Mouse (Mus musculus) layer of hippocampus, postnatal 10 days (tissue): ENCODE results near the gene Rad17. TPM values are rescaled to one million over a fixed set of nuclear protein-coding genes. Genes with fewer than 3 reads are reported as not detected.

ENCODE experiments used
- DNase-seq, 2 experiments: peaks; one replicate each; pipeline ENCODE4 v3.0.0; 2021; ENCODE audit warnings: low spot score in 2 of 2
- long read RNA-seq: library from polyadenylated mRNA; stranded (forward); transcript quantifications from one replicate; pipeline ENCODE4 v2.0.0, GENCODE M21; 2023
- total RNA-seq, 2 experiments: library from RNA; stranded (reverse); gene quantifications; 2 replicates each; pipeline ENCODE4 v1.2.3; 2021

The Rad17 gene
- total RNA-seq: 10 to 100 TPM; 13.6 to 13.9 TPM
- long read RNA-seq, transcript Rad17-202 (17 exons, 2,392 nt): major isoform, 5 of 10 reads
- long read RNA-seq, partial matches to known transcripts: 3 of 10 reads
- long read RNA-seq, other reads (novel, unspliced or antisense): 2 of 10 reads

DNA sequence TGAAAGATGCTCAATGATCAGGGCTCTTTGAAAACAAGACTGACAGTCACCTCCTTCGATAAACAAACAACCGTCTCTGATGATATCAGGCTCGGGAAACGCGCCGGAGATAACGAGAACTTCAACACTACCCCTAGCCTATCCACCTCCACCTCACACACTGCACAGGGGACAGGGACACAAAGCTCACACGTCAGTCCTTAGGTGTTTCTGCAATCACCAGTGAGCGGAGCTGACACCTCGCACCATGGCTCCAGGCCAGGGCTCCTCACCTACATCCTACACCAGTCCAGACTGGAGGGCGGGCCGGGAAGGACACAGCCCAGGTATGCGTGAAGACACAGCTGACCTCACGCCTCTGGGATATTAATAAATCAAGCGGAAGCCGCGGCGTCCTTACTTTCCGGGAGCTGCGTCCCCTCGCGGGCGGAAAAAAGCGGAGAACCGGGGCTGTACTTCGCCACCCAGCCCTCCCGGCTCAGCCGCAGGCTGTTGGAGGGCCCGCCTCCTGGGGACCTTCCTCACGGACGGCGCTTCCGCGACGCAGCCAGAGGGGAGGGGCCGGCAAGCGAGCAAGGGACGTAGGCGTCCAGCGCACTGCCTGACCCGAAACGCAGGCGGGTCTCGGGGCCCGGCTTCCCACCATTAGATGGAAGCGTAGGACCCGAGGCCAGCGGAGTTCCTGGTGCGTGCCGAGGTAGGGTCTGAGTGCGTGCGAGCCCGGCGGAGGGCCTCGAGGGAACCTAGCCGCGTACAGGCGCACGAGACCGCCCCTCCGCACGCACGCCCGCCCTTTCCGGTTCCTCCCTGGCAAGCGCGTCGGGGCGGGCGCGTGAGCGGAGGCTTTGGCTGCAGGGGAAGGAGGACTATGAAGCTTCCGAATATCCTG is at the start of gene Rad17, which contains the start of gene Ak6:
Gene Rad17 (minus strand): TSS at position 502 of the 889 bp plus-strand sequence.
Gene Ak6 (plus strand): TSS at position 430 of the 889 bp plus-strand sequence.
- peak; percentile 95 to 98 for DNase-seq

DNA sequence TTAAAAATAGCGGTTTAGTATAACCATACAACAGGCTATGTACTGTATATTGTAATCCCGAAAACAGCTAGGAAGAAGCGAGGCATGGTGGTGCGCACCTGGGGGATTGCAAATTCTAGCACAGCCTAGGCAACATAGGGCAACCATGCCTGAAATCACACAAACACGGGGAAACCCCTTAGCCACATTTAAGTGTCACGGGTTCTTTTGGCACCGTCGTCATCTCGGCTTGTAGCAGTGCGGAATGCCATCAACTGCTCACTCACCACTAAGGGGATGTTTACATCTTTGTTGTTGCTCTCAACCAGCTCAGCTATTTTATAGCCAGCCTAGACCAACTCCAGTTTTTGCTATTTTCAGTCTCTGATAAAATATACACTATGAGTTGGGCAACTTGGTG is 48.0 kb upstream of the Rad17 start:
- no peak for DNase-seq

DNA sequence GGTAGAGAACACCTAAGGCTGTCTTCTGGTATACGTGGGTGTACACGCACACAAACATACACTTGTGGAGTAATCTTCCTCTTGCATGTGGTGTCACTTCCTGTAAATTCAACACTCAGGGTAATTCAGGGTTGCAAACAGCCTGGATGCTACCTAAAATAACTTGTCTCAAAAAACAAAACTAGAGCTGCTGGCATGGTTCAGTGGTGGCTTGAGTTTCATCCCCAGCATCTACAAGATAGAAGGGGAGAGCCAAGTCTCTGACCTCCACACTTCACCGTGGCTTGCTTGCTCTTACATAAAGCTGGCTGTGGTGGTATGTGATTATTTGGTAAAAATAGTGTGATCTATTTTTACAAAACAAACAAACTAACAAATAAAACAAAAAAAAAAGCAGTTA is 46.7 kb upstream of the Rad17 start:
- DNase-seq: no peak

DNA sequence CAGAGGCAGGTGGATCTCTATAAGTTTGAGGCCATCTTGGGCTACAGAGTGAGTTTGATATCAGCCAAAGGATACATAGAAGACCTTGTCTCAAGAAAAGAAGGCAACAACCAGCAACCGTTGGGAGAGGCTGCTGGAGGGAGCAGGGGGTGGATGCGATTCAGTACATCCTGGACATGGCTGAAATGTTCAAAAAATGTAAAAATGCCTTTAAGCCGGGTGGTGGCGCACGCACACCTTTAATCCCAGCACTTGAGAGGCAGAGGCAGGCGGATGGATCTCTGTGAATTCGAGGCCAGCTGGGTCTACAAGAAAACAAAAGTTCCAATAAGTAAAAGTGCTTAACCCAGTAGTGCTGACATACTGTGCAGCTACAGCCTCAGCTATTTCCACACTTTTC is 36.7 kb upstream of the Rad17 start:
- no peak for DNase-seq

DNA sequence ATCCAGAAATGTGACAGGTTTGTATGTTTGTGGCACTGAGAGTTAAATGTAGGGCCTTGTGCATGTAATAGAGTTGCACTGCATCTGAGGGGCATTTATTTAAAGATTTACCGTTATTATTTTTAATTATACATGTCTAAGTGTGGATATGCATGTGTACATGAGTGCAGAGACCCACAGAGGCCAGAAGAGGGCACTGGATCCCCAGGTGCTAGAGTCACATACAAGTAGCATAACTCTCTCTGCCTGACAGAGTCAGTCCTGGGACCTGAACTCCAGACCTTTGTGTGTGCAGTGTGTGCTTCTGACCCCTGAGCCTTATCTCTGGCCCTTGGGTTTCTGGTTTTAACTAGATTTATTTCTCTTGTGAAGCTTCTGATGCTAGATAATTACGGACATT is 33.5 kb upstream of the Rad17 start:
- DNase-seq: no peak

DNA sequence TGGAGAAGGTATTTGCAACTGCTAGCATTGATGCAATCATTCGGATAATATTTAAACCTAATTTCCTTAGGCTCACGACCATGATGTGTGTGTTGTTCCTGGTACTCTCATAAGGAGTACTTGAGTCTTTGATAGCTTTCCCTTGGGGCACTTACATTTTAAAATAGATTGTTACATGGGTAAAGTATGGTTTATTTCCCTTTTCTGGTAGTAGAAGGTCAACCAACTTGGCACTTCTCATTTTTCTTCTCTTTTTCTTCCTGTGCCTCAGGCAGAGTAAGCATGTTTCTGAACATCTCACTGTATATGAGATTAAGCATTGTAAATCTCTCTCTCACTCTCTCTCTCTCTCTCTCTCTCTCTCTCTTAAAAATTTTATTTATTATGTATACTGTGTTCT is 32.0 kb upstream of the Rad17 start:
- no peak for DNase-seq

DNA sequence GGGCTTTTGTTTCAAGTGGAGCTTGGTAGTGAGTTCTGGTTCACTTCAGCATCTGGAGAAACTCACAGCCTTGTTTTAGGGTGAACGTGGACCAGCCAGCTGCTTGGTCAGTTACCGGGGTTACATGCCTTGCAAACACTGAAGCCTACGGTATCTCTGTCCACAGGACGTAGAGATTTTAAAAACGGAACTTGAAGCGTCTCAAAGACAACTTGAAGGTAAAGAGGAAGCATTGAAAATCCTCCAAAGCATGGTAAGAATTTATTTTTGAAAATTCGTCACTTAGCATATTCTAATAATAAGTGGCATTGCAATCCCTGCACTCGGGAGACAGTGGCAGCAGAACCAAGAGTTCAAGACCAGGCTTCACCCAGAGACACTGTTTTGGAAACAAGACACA is 30.8 kb upstream of the Rad17 start:
- no peak for DNase-seq

DNA sequence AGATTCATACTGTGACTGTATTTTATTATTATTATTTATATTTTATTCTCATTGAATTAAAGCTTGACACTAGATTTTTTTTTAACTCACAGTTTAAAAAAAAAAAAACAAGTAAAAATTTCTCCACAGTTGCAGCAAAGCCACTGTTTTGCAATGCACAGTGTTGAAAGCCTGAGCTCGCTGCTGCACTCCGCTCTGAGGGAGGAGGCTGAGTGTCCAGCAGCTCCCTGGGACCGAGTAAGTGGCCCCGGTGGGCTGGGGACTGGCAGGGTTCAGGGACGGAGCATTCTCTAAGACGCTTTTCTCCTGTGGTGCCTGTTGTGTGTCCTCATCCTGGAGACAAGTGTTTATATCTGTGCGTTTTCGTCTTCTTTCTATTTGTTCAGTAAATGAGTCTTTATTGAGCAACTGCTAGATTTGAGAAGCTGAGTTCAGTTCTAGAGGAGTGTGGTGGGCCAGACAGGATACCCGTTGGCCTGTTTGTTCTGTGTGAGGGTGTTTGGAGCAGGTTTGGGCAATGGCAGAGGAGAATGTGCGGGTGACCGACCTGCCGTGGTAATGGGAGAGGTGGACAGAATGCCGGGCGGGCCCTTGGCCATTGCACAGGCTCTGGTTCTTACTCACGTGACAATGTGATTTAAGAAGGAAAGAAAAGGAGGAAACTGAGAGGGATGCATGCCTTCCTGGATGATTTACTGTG is 25.2 kb upstream of the Rad17 start:
- DNase-seq: no peak

DNA sequence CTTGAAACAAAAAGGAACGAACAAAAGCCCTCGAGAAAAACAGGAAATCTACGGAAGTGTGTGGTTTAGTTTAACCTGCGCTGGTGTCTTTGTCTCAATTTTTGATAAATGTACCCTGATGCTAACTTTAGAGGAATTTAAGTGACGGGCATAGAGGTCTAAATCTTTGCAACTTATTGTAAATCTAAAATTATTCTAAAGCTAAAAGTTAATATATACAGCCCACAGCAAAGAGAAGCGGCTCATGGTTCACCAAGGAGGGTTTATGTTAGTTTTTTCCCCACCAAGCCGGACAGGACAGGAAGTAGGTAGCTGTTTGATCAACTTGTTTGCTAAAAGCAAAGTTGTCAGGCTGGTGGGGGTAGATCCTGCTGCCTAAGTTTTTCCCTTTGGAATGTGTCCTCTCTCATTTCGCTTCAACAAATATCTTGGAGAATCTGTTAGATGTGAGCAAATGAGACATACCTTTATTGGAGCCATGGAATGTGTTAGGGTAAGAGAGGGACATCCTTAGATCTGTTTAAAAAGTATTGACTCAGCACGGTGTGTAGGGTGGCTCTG is 19.4 kb upstream of the Rad17 start:
- DNase-seq: no peak

DNA sequence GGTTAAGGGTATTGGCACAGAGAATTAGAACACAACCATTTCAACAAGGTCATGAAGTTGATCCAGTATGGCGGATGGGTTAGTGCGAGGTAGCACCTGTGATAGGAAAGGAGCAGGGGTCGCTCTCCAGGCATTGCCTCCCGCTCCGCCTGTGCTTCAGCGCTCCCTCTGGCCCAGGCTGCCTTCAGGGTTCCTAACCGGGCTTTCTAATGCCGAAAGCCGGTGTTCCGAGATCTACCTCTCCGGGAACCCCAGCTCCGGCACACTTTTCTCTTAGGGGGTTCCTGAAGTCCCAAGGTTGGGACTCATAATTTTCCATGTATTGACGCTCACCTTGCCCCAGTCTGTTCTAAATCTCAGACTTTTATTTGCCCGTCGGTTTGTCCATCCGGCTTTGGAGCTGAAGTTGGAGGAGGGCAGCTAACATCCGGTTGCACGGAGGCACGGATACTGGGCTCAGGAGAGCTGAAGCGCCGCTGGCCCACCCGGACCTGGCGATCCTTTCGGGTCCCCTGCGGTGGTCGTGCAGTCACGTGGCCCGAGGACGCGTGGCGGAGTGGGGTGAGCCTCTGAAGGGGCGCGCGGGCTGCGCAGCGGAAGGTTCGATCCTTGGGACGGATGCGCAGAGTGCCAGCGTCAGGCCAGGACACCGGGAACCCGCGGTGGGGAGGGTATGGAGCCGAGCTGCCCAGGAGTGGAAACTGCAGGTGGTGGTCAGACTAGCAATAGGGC is 18.6 kb upstream of the Rad17 start, which contains the start of gene Ccdc125:
Gene Ccdc125 (plus strand): TSS at position 427 of the 732 bp plus-strand sequence.
- DNase-seq: peak; percentile 8 to 15

DNA sequence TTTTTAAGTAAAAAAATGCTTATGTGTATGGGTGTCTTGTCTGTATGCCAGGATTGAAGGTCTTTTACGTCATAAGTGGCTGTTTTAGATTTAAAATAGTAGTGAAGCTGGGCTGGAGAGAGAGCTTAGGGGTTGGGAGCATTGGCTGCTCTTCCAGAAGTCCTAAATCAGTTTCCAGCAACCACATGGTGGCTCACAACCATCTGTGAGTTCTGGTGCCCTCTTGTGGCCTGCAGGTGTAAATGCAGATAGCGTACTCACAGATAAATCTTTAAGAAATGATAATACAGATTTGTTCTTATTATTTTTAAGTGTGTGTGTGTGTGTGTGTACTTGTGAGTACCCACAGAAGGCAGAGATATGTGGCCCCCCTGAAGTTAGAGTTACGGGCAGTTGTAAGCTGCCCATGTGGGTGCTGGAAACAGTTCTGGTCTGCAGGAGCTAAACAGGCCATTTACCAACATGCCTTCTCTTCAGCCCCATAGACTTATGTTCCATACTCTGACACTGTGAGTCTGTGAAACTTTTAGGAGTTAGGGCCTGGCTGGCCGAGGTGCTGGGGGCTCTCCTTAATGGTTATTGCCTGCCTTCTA is 9.1 kb upstream of the Rad17 start:
- peak; percentile 63 to 65 for DNase-seq

DNA sequence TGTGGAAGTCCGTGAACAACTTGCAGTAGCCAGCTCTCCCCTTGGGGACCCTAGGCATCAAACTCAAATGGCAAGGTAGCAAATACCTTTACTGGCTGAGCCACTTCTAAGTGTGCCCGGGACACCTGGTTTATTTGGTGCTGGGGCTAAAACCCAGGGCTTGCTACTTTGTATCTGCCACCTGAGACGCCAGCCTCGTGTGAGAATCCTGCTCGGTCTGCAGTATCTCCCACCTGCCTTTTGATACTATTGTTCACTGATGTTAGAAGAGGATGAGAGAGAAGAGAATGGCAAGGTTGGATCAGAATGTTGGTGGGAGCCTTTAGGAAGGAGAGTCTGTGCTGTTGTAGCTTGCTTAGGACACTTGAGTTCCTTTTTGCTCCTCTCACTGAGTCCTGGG is 7.2 kb upstream of the Rad17 start:
- DNase-seq: no peak

DNA sequence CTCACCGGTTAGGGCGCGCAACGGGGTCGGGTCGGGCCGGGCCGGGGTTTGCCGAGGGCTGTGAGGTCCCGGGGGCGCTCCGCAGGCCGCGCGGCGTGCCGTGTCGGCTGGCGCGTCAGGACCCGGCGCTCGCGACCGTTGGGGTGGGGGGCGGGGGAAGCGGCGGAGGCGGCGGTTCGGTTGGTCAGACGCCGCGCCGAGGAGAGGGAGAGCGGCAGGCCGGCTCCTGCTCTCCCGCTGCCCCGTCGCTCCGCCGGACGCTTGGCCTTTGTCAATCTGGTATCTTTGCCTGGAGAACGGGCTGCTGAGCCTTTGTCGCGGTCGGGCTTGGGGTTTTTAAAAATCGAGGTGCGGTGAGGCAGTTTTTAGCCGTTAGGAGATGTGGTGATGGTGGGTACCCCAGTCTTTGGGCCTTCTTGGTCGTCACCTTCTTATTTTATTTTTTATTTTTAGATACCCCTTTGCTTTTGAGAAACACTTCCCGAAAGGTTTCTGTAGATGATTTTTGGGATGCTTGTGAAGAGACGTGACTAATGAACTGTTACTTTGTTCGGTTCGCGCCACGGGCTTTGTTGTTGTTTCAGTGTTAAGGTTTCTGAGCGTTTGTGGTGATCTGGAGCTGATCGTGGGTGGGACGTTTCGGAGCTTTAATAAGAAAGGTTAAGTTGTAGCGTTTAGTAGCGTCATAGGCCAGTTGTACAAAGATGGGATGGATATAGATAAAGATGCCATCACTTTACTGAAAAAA is 762 bp upstream of the Rad17 start, which contains the start of gene Taf9:
Gene Taf9 (plus strand): TSS at position 141 of the 748 bp plus-strand sequence.
- no peak for DNase-seq

DNA sequence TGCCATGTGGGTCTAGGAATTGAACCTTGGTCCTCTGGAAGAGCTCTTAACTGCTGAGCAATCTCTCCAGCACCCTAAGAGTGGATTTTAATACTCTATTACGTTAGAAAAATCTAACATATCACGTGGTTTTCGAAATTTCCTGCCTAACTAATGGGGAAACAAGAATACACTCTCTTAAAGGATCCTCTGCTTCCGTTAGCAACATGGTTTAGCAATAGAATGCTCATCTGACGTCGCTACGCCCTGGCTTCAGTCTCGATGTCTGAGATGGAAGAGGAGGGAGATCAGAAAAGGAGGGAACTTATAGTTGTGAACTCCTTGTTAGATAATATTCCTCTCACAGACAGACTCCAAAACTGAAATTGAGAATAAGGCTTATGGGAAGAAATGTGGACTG is 2.6 kb downstream of the Rad17 start:
- no peak for DNase-seq

DNA sequence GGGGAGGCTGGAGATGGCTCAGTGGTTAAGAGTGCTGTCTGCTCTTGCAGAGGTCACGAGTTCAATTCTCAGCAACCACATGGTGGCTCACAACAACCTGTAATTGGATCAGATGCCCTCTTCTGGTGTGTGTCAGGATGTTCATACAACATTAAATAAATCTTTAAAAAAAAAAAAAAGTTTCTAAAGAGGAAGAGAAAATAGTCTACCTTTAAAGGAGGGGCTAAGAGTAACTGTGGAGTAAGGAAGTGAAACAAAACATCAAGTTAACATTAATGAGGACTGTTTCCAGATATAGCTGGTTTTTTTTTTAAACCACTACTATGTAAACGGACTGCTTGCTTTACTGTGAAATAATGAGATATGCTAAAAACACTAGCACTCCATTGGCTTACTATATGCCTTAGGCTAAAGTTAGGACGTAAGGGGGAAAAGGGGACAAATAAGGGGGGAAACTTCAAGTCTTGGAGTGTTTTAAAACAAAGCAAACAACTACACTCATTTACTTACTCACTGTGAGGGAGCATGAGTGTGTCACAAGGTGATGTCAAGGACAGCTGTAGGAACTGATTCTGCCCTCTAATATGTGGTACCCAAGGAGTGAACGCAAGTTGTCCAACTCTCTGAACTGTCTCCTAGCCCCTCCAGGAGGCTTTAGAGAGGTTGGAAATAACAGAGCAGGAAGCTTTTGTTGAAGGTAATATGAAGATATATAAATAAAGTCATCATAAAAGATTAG is 8.2 kb downstream of the Rad17 start:
- no peak for DNase-seq

DNA sequence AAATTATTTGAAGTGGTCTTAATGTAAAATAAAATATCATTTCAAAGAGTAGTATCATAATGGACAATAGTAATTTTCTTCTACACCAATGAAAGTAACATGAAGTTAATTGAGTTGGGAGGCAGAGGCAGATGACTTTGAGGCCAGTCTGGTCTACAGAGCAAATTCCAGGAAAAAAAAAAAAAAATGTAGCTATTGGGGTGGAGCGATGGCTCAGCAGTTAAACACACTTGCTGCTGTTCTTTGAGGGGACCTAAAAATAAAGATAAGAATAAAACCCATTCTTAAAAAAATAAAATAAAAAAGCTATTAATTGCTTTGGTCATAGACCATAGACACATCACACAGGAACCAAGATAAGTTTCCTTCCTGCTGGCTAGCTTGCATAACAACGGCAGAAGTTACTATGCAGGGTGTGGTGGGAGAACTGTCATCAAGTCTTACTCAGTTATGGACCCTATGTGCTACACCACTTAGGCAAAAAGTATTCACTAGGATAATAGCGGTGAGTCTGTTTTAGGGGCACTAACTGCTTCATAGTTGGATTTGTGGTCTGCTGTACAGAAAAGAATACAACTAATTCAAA is 16.7 kb downstream of the Rad17 start:
- DNase-seq: no peak

DNA sequence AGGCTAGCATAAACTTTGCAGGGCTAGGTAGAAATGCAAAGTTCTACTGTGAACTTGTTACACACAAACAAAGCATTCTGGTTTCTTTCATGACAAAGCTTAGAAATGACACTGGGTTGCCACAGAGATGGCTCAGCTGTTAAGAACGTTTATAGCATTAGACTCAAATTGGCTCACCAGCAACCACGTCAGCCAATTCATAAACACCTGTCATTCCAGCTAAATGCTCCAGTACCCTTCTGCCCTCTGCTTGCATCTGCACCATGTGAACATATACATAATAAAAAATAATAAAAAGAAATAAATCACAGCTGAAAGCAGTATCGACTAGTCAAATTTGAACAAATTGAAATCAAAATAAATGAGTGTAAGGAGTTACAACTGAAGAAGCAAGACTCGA is 28.6 kb downstream of the Rad17 start:
- DNase-seq: no peak

DNA sequence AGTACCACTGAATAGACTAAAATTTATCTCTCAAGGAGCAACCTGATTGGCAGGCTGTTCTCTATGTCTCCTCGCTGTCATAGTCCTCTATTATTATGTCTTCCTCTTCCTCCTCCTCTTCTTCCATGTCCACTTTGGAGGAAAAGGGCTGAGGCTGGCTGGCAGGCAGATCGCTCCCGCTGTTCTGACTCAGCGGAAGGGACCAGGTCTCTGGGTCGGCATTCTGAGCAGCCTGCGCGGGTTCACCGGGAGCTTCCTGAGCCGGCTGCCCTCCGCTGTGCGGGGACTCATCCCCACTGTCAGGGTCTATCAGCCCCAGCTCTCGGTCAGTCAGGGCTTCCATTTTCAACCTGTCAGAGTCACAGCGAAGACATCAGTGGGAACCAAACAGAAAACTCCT is 33.3 kb downstream of the Rad17 start:
- no peak for DNase-seq
